Mouse (Mus musculus) G1E (cell line): ENCODE results near the gene Ubp1.

Experiments
- CTCF ChIP-seq: IDR thresholded peaks from 2 replicates; pipeline ENCODE4 v1.5.1; 2012; ENCODE audit warnings: low read depth, low read length, inconsistent platforms, mixed read lengths
- POLR2AphosphoS5 ChIP-seq: IDR thresholded peaks from 2 replicates; pipeline ENCODE4 v1.6.1; 2012; ENCODE audit warnings: low read depth, low read length, inconsistent platforms; ENCODE audit not compliant: insufficient replicate concordance

- TF ChIP-seq CTCF (no peak), POLR2AphosphoS5 (no peak)
Observed at GRCm38 (mm10) chr9:113982451-113982850, 51.7 kb downstream of the Ubp1 start.
